Mouse (Mus musculus): ENCODE measurements around the gene Plekhg4.
A peak's percentile ranks its signal among the peaks of the same experiment; 100 is the strongest.

Gene Plekhg4

DNA sequence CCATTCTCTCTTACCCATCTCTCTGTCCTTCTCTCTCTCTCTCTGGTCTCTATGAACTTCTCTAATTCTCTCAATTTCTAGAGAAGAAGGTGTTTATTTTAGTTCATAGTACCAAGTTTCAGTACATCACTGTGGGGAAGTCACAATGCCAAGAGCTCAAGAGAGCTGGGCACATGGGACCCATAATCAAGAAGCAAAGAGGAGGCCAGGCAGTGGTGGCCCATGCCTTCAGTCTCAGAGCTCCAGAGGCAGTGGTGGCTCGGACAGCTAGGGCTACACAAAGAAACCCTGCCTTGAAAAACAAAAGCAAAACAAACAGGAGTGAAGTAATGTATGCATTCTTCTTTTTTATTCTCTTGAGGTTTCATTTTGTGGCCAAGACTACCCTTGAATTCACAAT lies 31.4 kb downstream of the Plekhg4 start:
- DNase-seq, result peak; percentile 64

DNA sequence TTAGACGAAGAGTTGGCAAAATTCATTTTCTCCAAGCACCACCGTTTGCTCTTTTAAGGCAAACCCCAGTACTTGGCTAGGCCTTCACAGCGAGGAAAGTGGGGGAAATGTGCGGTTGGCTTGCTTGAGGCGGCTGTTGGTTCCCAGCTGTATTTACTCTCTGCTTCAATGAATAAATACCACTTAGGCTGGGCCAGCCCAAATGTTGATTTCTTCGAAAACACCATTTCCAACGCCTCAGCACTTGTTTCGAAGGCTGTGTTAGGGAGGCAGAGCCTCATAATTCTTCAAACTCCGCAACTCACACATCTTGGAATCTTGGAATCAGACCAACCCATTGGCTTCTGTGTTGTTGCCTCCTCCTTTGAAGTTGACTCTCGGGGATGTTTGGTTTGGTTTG lies 33.3 kb downstream of the Plekhg4 start:
- DNase-seq, result peak; percentile 64

DNA sequence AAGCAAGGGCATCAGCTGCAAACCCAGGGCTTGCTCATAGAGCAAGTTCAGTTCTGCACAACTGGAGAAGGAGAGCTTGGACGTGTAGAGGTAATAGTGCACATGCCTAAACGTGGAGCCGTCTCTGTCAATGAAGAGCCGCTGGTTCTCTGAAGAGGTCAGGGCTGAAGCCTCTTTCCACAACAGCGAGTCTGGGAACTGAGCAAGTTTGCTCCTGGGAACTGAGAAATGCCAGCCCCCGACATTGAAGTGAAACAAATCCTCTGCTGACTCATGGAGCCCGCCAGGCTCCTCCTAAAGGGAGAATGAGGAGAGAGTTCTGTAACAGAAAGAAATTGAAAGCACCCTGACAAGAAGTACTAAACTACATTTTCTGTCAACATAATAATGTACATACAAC lies 35.3 kb downstream of the Plekhg4 start:
- peak; percentile 59 for DNase-seq

DNA sequence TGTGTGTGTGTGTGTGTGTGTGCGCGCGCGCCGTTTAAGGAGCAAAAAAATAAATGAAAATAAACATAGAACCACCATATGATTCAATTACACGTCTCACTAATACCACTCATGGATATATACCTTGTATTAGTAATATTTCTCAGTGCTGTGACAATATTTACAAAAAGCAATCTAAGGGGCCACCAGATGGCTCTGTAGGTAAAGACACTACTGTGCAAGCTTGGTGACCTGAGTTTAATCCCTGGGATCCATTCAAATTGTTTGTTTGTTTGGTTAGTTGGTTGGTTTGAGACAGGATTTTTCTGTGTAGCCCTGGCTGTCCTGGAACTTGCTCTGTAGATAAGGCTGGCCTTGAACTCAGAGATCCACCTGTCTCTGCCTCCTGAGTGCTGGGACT lies 36.9 kb downstream of the Plekhg4 start:
- DNase-seq, result no peak

DNA sequence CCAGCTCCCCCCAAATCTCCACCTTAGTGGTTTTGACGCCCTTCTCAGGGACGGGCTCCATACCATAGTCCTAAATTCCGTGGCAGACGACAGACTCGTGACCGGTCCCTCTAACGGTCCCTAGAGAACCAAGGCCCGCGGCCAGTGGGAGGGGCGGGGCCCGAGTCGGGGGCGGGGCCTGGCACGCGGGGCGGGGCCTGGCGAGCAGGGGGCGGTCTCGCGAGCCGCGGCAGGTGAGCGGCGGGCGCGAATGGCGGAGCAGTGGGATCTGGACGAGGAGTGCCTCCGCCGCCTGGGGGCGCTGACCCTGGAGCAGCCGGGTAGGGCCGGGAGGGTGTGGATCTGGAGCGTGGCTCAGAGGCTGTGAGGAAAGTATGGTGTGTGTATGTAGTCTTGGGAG lies 40.3 kb downstream of the Plekhg4 start, which contains the start of the genes Kctd19 and Lrrc36:
Kctd19 (minus strand) TSS at position 112 of the 400 bp plus-strand sequence.
Lrrc36 (plus strand) TSS at position 181 of the 400 bp plus-strand sequence.
- peak; percentile 97 for DNase-seq

DNA sequence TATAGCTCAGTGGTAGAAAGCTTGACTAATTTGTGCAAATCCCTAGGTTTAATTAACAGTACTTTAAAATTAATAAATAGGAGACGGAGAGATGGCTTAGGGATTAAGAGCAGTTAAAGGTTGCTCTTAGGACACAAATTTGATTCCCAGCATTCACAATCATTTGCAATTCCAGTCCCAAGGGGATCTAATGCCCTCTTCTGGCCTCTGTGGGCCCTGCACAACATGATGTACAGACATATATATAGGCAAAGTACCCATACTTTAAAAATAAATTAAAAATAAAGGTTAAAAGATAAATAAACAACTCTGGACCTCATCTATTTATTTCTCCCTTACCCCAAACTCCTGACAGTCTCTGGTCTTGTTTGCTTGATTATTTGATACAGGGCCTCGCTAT lies 45.9 kb downstream of the Plekhg4 start:
- peak; percentile 24 for DNase-seq

DNA sequence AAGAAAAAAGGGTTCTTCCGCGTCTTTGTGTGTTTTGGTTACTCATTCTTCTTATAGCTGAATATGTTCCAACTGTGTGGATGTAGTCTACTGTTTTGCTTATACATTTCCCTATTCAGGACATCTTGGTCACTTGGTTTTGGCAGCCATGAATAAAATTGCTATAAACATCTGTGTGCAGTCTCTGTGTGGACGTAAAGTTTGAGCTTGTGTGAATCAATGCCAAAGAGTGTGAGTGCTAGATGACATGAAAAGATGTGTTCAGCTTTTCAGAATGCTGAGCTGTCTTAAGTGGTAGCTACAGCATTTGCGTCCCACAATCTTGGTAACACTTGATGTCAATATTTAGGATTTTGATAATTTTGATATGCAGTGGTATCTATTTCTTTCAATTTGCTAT lies 46.7 kb downstream of the Plekhg4 start:
- DNase-seq, result peak; percentile 2

DNA sequence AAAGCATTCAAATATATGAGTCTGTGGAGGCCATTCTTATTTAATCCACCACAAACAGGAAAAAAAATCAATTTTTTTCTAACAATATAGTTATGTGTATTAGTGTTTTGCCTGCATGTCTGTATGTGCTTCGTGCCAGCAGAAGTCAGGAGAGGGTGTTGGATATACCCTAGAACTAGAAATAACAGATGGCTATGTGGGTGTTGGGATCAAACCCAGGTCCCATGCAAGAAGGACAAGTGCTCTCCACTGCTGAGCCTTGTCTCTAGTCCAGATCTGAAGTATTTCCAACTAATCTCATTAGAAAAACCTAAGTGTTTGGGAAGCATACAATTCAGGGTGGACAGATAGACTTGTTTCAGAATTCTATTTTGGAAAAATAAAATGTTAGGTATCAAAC lies 48.9 kb downstream of the Plekhg4 start:
- peak; percentile 45 for DNase-seq

DNA sequence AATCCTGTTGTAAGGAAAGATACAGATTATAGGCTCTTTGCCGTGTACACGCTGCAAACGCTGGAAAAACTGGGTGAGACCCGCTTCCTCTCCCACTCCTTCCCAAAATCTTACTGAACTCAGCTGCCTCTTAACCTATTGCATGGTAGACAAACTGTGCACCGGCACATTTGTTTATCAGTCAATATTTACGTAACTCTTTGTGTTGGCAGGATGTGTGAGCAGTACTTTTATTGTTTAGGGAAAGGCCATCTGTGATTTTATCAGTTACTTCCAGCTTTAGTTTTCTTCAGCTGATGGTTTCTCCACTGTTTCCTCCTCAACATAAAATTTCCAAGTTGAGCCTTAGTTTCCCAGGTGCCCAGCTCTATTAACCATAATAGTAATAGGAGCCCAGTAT lies 53.8 kb downstream of the Plekhg4 start:
- peak; percentile 85 for DNase-seq

DNA sequence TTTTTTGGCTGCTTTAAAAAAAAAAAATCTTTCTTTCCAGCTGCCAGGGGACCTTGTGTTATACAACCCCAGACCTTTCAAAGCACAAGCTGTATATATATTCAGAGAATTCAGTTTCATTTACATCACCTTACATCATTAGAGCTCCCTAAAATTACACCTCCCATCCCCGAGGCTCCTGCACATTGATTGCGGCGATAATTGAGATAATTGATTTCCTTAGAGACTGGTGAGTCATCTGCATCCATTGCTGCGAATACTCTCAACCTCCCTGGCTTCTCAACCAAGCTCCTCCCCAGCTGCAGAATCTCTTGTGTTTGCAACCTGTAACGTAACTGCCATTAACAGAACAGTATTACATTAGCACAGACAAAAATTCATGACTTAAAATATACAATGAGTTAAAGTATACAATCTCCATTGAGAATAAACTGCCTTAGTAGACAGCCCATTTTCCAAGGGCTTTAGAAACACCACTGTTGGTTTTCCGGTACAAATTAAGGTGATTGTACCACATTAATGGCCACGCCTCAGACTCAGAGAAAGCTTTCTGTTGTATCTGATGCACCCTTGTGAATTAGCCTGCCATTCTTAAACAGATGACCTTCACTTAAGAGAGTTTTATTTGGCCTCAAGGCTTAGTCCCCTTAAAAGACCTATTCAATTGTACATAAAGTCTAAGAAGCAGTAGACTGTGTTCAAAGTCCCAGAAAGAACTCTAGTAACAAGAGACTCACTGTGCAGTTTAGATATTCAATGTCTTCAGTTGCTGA lies 58.9 kb downstream of the Plekhg4 start:
- peak; percentile 68 for DNase-seq

Measured in heart, adult 11 months (tissue).